Mouse (Mus musculus): Measurements from ENCODE around the gene Tspan33. TPM values are rescaled to one million over a fixed set of nuclear protein-coding genes. Genes with fewer than 3 reads are reported as not detected.
"Not testable (repeated sequence)": the region's sequence is repeated elsewhere in the genome, so short reads cannot be mapped to it uniquely, and the experiment has no call there.

Tspan33 gene
- polyA plus RNA-seq, 1 experiment from 2014 or later = 11.9 TPM

DNA sequence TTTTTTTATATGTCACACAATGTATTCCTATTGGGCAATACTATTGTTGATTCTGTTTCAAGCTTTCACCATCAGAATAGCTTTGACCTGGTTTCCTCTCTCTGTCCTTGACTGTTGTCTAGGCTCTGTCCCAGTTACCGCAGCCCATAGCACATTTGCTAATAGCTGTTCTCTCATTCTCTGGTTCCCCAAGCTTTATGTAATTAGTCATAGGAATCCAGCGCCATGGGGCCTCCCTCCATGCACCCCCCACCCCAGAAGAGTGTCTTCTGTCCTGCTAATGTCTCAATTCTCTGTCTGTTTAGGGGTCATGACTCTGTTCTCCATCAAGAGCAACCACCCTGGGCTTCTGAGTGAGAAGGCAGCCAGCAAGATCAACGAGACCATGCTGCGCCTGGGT, 62.5 kb downstream of the Tspan33 start:
- no peak overlapping the region for H3K9ac ChIP-seq
- H3K36me3 ChIP-seq = peaks cover 69% of the 10 kb centered on the region

DNA sequence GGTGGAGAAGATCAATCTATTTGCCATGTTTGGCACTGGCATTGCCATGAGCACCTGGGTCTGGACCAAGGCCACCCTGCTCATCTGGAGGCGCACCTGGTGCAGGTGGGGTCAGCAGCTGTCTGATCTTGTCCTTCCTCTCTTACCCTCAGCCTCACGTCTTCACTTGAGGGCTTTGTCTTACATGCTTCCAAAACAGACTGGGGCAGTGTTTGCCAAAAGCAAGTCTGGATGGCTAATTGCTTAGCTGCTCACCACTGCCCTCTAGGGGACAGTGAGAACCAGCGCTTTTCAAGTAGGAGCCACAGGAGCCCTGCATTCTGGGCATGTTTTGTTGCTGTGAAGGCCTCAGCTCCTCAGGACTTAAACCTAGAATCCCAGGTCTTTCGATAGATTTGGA, 64.4 kb downstream of the Tspan33 start:
- Histone ChIP-seq H3K27me3 (replicated peaks) (no peaks in the 10 kb centered on the region), H3K36me3 (peaks cover 73% of the 10 kb centered on the region), H3K4me1 (replicated peaks) (no peaks in the 10 kb centered on the region), H3K4me3 (no peak overlapping the region), H3K27ac (ENCODE audit: poor library complexity, severe bottlenecking) (no peak overlapping the region), H3K9me3 (replicated peaks) (no peaks in the 10 kb centered on the region), H3K4me2 (no peak overlapping the region), H3K9ac (no peak overlapping the region)
- WGBS = 38% methylated on average over 4 of the region's 4 CpGs
- no peak for ATAC-seq (ENCODE audit: insufficient number of reproducible peaks, low FRiP score)

More for the DNA sequence above, 62.5 kb downstream of the Tspan33 start:
- H3K27me3 ChIP-seq (replicated peaks) = no peaks in the 10 kb centered on the region
- H3K4me2 ChIP-seq = no peak overlapping the region
- no peaks in the 10 kb centered on the region for H3K9me3 ChIP-seq (replicated peaks)
- H3K4me1 ChIP-seq (replicated peaks) = no peaks in the 10 kb centered on the region
- no peak for ATAC-seq (ENCODE audit: insufficient number of reproducible peaks, low FRiP score)
- H3K27ac ChIP-seq (ENCODE audit: poor library complexity, severe bottlenecking) = no peak overlapping the region
- WGBS = 89% methylated on average over 4 of the region's 4 CpGs
- H3K4me3 ChIP-seq = no peak overlapping the region

DNA sequence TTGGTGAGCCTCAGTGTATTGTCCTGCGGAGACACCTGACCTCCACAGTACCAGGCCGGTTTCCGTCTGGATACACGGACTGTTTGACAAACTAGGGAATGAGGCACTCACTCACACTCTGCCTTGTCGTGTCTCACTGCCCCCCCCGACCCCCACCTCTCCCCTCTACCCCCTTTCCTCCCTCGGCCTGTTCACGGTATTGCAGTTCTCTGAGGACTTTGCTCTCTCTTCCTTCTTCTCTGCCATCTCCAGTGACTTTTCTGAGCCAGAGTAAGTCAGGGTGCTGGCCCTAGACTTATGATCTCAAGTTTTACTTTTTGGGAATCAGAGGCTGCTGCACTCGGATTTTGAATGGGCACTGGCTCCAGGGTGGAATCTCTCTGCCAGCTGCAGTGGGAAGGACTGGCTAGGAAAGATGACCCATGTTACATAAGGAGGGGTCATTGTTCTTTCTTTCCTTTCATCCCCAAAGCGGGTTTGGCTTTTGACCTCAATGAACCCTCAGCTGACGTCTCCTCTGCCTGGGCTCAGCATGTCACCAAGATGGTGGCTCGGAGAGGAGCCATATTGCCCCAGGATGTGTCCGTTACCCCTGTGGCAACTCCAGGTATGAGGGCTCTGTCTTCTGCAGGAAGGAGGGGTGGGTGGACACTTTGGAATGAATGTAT, 65.1 kb downstream of the Tspan33 start:
- Histone ChIP-seq H3K9me3 (replicated peaks) (no peaks in the 10 kb centered on the region), H3K4me3 (no peak overlapping the region), H3K27me3 (replicated peaks) (no peaks in the 10 kb centered on the region), H3K4me2 (no peak overlapping the region), H3K9ac (no peak overlapping the region), H3K27ac (ENCODE audit: poor library complexity, severe bottlenecking) (no peak overlapping the region), H3K36me3 (peaks cover 67% of the 10 kb centered on the region), H3K4me1 (replicated peaks) (no peaks in the 10 kb centered on the region)
- WGBS = 86% methylated on average over 13 of the region's 13 CpGs
- ATAC-seq (ENCODE audit: insufficient number of reproducible peaks, low FRiP score) = no peak

DNA sequence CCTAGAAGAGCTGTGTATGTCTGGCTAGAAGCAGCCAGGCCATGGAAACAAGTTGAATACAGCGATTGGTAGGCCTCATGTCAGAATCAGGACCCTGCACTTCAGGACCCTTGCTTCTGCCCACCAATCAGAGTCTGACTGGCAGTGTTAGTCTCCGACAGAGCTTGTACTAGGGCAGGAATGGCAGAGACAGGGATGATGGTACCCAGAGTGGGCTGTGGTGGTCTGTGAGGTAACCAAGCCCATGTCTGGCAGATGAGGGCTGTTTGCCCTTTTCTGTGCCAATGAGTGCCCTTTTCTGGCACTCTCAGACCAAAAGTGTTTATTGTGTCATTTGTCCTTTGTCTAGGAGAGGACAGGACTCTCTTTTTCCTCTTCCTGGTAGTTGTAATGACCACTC, 66.4 kb downstream of the Tspan33 start:
- not testable (repeated sequence) for H3K27ac ChIP-seq (ENCODE audit: poor library complexity, severe bottlenecking); H3K4me1 ChIP-seq (replicated peaks); ATAC-seq (ENCODE audit: insufficient number of reproducible peaks, low FRiP score); H3K9ac ChIP-seq; H3K27me3 ChIP-seq (replicated peaks); H3K4me3 ChIP-seq; H3K9me3 ChIP-seq (replicated peaks); H3K4me2 ChIP-seq
- peaks cover 55% of the 10 kb centered on the region for H3K36me3 ChIP-seq
- WGBS = 91% methylated on average over 2 of the region's 2 CpGs

DNA sequence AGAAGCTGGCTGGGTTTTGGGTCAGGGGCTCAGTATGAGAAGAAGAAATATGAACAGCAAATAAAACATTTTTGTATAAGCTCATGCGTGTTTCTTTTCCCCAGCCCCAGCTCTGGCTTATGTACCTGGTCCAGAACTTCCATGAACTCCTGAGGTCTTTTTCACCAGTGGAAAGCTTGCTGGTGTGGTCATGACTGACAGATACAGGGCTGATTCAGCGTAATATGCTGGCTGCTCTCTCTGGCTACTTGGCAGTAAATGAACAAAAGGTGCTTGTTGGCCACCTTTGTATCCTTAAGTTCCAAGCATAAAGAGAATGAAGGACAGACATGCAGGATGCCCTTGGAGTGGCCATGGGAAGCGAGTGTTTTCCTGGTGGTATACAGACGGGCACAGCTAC, 67.3 kb downstream of the Tspan33 start:
- Histone ChIP-seq H3K9ac (no peak overlapping the region), H3K9me3 (replicated peaks) (no peaks in the 10 kb centered on the region), H3K36me3 (peaks cover 52% of the 10 kb centered on the region), H3K27me3 (replicated peaks) (no peaks in the 10 kb centered on the region), H3K27ac (ENCODE audit: poor library complexity, severe bottlenecking) (no peak overlapping the region), H3K4me2 (no peak overlapping the region), H3K4me3 (no peak overlapping the region), H3K4me1 (replicated peaks) (no peaks in the 10 kb centered on the region)
- WGBS = 88% methylated on average over 4 of the region's 4 CpGs
- no peak for ATAC-seq (ENCODE audit: insufficient number of reproducible peaks, low FRiP score)

DNA sequence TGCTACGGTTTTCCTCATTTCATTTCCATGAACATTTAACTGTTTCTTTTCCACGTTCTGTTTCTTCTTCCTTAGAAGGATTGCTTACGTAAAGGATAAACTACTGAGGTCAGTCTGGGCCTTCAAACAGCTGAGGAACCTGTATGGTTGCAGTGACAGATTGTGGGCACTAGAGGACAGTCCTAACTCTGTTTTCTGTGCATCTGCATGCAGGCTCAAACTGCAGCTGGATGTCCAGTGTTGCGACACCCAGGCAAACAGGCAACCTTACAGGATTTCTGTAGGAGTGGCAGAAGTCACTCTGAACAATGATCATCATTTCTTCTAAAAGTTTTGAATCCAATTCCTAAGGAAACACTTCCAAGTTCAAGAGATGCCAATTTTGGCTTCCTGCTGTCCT, 68.5 kb downstream of the Tspan33 start:
- no peaks in the 10 kb centered on the region for H3K4me1 ChIP-seq (replicated peaks)
- H3K36me3 ChIP-seq = peaks cover 40% of the 10 kb centered on the region
- H3K27me3 ChIP-seq (replicated peaks) = no peaks in the 10 kb centered on the region
- H3K27ac ChIP-seq (ENCODE audit: poor library complexity, severe bottlenecking) = no peak overlapping the region
- no peak overlapping the region for H3K4me3 ChIP-seq
- 63% methylated on average over 4 of the region's 4 CpGs for WGBS
- no peak for ATAC-seq (ENCODE audit: insufficient number of reproducible peaks, low FRiP score)
- H3K9me3 ChIP-seq (replicated peaks) = no peaks in the 10 kb centered on the region
- H3K4me2 ChIP-seq = no peak overlapping the region
- H3K9ac ChIP-seq = no peak overlapping the region

DNA sequence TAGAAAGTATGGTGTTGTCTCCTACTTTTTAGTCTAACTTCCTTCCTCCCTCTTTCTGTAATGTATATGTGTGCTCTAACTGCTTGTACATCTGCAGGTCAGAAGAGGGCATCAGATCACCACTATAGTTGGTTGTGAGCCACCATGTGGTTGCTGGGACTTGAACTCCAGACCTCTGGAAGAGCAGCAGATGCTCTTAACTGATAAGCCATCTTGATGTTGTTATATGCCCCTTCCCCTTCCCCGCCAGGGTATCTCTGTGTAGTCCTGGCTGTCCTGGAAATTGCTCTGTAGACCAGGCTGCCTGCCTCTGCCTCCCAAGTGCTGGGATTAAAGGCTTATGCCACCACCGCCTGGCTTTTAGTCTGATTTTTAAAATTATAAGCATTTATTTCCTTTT, 72.9 kb downstream of the Tspan33 start:
- Histone ChIP-seq H3K27me3 (replicated peaks) (no peaks in the 10 kb centered on the region), H3K4me3 (no peak overlapping the region), H3K9me3 (replicated peaks) (no peaks in the 10 kb centered on the region), H3K9ac (no peak overlapping the region), H3K4me2 (no peak overlapping the region), H3K4me1 (replicated peaks) (0 out of 2 replicates have a peak, but pooled peaks cover 2% of the 10 kb centered on the region), H3K27ac (ENCODE audit: poor library complexity, severe bottlenecking) (no peak overlapping the region), H3K36me3 (peaks cover 3% of the 10 kb centered on the region)
- no peak for ATAC-seq (ENCODE audit: insufficient number of reproducible peaks, low FRiP score)
- WGBS = 74% methylated on average over 2 of the region's 2 CpGs

Other genes with a start within 250 kb of the Tspan33 start
- gene Atp6v1f, start 226.5 kb upstream of the Tspan33 start, polyA plus RNA-seq (2016; fragmentation: Nextera tagmentation; extraction: Ambion mirVana) = 175 and 189 TPM in 2 replicates
- not detected in 2 replicates for gene Atp6v1fnb, start 222.8 kb upstream of the Tspan33 start, polyA plus RNA-seq (2016; fragmentation: Nextera tagmentation; extraction: Ambion mirVana)
- gene Kcp, start 186.3 kb upstream of the Tspan33 start, polyA plus RNA-seq (2016; fragmentation: Nextera tagmentation; extraction: Ambion mirVana) = 10.6 and 15.4 TPM in 2 replicates
- gene Irf5, start 167.6 kb upstream of the Tspan33 start, polyA plus RNA-seq (2016; fragmentation: Nextera tagmentation; extraction: Ambion mirVana) = 11.2 and 12.5 TPM in 2 replicates
- gene Tnpo3, start 84.3 kb upstream of the Tspan33 start, polyA plus RNA-seq (2016; fragmentation: Nextera tagmentation; extraction: Ambion mirVana) = 71.6 and 73.4 TPM in 2 replicates
- 26.4 and 27.1 TPM in 2 replicates for gene Smo, start 41.3 kb downstream of the Tspan33 start, polyA plus RNA-seq (2016; fragmentation: Nextera tagmentation; extraction: Ambion mirVana)
- gene Ahcyl2, start 73.8 kb downstream of the Tspan33 start, polyA plus RNA-seq (2016; fragmentation: Nextera tagmentation; extraction: Ambion mirVana) = 12.1 and 14.5 TPM in 2 replicates
- gene Strip2, start 222.8 kb downstream of the Tspan33 start, polyA plus RNA-seq (2016; fragmentation: Nextera tagmentation; extraction: Ambion mirVana) = 39.5 and 39.8 TPM in 2 replicates